Mouse (Mus musculus) embryonic facial prominence, embryonic 14.5 days (tissue): ENCODE results near the gene Numbl. TPM values are rescaled to one million over a fixed set of nuclear protein-coding genes. Genes with fewer than 3 reads are reported as not detected.
A peak's percentile ranks its signal among the peaks of the same experiment; 100 is the strongest.
"Not testable (repeated sequence)": the region's sequence is repeated elsewhere in the genome, so short reads cannot be mapped to it uniquely, and the experiment has no call there.

Source experiments
- ATAC-seq: fragments of 200-750 bp; cut with Nextera tagmentation; 2 replicates; pipeline ENCODE4 v1.8.0; 2017; ENCODE audit warnings: low read depth, moderate number of reproducible peaks, moderate TSS enrichment
- DNase-seq: peaks from one replicate; pipeline ENCODE4 v3.0.0-alpha.2; 2015; ENCODE audit warnings: low spot score
- H3K27ac ChIP-seq: fragments of 300-500 bp; sonication (generic); replicated peaks from 2 replicates; pipeline ENCODE4 v1.5.1; 2014; ENCODE audit warnings: low read depth, mild to moderate bottlenecking, low read length, moderate library complexity
- H3K27me3 ChIP-seq: fragments of 300-500 bp; sonication (generic); replicated peaks from 2 replicates; pipeline ENCODE4 v1.6.1; 2014; ENCODE audit warnings: low read length; ENCODE audit not compliant: control insufficient read depth, insufficient read depth
- H3K36me3 ChIP-seq: fragments of 300-500 bp; sonication (generic); 2 replicates; pipeline ENCODE4 v1.6.1; 2014; ENCODE audit warnings: low read length, mixed read lengths; ENCODE audit not compliant: control insufficient read depth, insufficient read depth
- H3K4me1 ChIP-seq: fragments of 300-500 bp; sonication (generic); 2 replicates; pipeline ENCODE4 v1.6.1; 2014; ENCODE audit warnings: antibody characterized with exemption, low read length; ENCODE audit not compliant: control insufficient read depth, insufficient read depth
- H3K4me2 ChIP-seq: fragments of 300-500 bp; sonication (generic); 2 replicates; pipeline ENCODE4 v1.6.1; 2014; ENCODE audit warnings: low read depth, mild to moderate bottlenecking, low read length, moderate library complexity, mixed read lengths
- H3K4me3 ChIP-seq: fragments of 300-500 bp; sonication (generic); 2 replicates; pipeline ENCODE4 v1.5.1; 2014; ENCODE audit warnings: low read depth, mild to moderate bottlenecking, low read length
- H3K9ac ChIP-seq: fragments of 300-500 bp; sonication (generic); 2 replicates; pipeline ENCODE4 v1.6.1; 2014; ENCODE audit warnings: low read depth, mild to moderate bottlenecking, low read length, moderate library complexity, mixed read lengths
- H3K9me3 ChIP-seq: fragments of 300-500 bp; sonication (generic); 2 replicates; pipeline ENCODE4 v1.6.1; 2016; ENCODE audit warnings: low read length; ENCODE audit not compliant: control insufficient read depth
- WGBS: fragments of 180-500 bp; shearing (Covaris S2); extraction: QIAGEN DNeasy Blood & Tissue Kit; methylation state at CpG from one replicate; pipeline ENCODE4 v1.1.7; 2014; 5-methylcytosine and 5-hydroxymethylcytosine counted together
- polyA plus RNA-seq: library from polyadenylated mRNA; unstranded; fragments of >200 nt; fragmentation: Nextera tagmentation; extraction: Ambion mirVana; gene quantifications from 2 replicates; pipeline ENCODE4 v1.2.1, GENCODE M21; 2014

Gene Numbl
- polyA plus RNA-seq, 1 experiment from 2014 or later = 25.1 TPM

GRCm38 (mm10) chr7:27237527-27237926 is 20.7 kb upstream of the Numbl start:
- DNase-seq (no peak), ATAC-seq (no peak)
- peaks cover 6% of the 10 kb centered on the region; the same call in 1 of the 2 replicates for H3K4me1 ChIP-seq
- H3K4me3 ChIP-seq = no peak overlapping the region
- H3K27me3 ChIP-seq = no peaks in the 10 kb centered on the region
- whole genome bisulfite sequencing = 89% methylated on average over 2 of the region's 2 CpGs
- H3K4me2 ChIP-seq = no peak overlapping the region
- H3K9me3 ChIP-seq = no peaks in the 10 kb centered on the region
- H3K9ac ChIP-seq = no peak overlapping the region
- H3K27ac ChIP-seq = no peak overlapping the region
- H3K36me3 ChIP-seq = peaks cover 21% of the 10 kb centered on the region

- H3K4me3 ChIP-seq = no peak overlapping the region
- no peak for ATAC-seq
- H3K4me2 ChIP-seq = no peak overlapping the region
- H3K9me3 ChIP-seq = no peaks in the 10 kb centered on the region
- 94% methylated on average over 5 of the region's 5 CpGs for WGBS
- DNase-seq = no peak
- no peak overlapping the region for H3K9ac ChIP-seq
- H3K27me3 ChIP-seq = no peaks in the 10 kb centered on the region
- no peak overlapping the region for H3K27ac ChIP-seq
- H3K36me3 ChIP-seq = peaks cover 27% of the 10 kb centered on the region
- peaks cover 3% of the 10 kb centered on the region; the same call in 1 of the 2 replicates for H3K4me1 ChIP-seq
Measured at GRCm38 (mm10) chr7:27238568-27238967, 19.7 kb upstream of the Numbl start.

GRCm38 (mm10) chr7:27243211-27243610 is 15.0 kb upstream of the Numbl start:
- 49% methylated on average over 7 of the region's 8 CpGs for WGBS
- Histone ChIP-seq H3K4me1 (no peaks in the 10 kb centered on the region), H3K9me3 (no peaks in the 10 kb centered on the region), H3K4me3 (no peak overlapping the region), H3K27ac (no peak overlapping the region), H3K4me2 (no peak overlapping the region), H3K9ac (no peak overlapping the region), H3K36me3 (peaks cover 36% of the 10 kb centered on the region), H3K27me3 (no peaks in the 10 kb centered on the region)
- DNase-seq = peak; percentile 29
- no peak for ATAC-seq

- H3K36me3 ChIP-seq = peaks cover 36% of the 10 kb centered on the region
- 85% methylated on average over 2 of the region's 2 CpGs for WGBS
- not testable (repeated sequence) for H3K4me1 ChIP-seq, H3K27me3 ChIP-seq, H3K9me3 ChIP-seq, ATAC-seq, H3K4me2 ChIP-seq, DNase-seq, H3K27ac ChIP-seq, H3K4me3 ChIP-seq, H3K9ac ChIP-seq
Measured at GRCm38 (mm10) chr7:27244088-27244487, 14.1 kb upstream of the Numbl start.

- no peak overlapping the region for H3K4me3 ChIP-seq
- H3K36me3 ChIP-seq = peaks cover 31% of the 10 kb centered on the region
- no peak overlapping the region for H3K9ac ChIP-seq
- H3K9me3 ChIP-seq = no peaks in the 10 kb centered on the region
- no peak overlapping the region for H3K27ac ChIP-seq
- H3K4me1 ChIP-seq = no peaks in the 10 kb centered on the region
- WGBS = 91% methylated on average over 2 of the region's 2 CpGs
- H3K27me3 ChIP-seq = no peaks in the 10 kb centered on the region
- H3K4me2 ChIP-seq = no peak overlapping the region
- ATAC-seq = no peak
- DNase-seq = no peak
Measured at GRCm38 (mm10) chr7:27249146-27249545, 9.1 kb upstream of the Numbl start.

GRCm38 (mm10) chr7:27249928-27250327 is 8.3 kb upstream of the Numbl start:
- Histone ChIP-seq H3K27ac (no peak overlapping the region), H3K4me1 (no peaks in the 10 kb centered on the region), H3K9ac (no peak overlapping the region), H3K27me3 (no peaks in the 10 kb centered on the region), H3K36me3 (peaks cover 36% of the 10 kb centered on the region), H3K9me3 (no peaks in the 10 kb centered on the region), H3K4me2 (no peak overlapping the region), H3K4me3 (no peak overlapping the region)
- WGBS = 75% methylated on average over 5 of the region's 5 CpGs
- 0 out of 2 replicates have a peak, but pooled peaks have one; percentile 27 for ATAC-seq
- no peak for DNase-seq

GRCm38 (mm10) chr7:27251946-27252345 is 6.3 kb upstream of the Numbl start:
- ATAC-seq (no peak), DNase-seq (no peak)
- Histone ChIP-seq H3K9ac (no peak overlapping the region), H3K27me3 (no peaks in the 10 kb centered on the region), H3K4me3 (no peak overlapping the region), H3K9me3 (no peaks in the 10 kb centered on the region), H3K27ac (no peak overlapping the region), H3K4me1 (peaks cover 4% of the 10 kb centered on the region; the same call in 1 of the 2 replicates), H3K36me3 (peaks cover 27% of the 10 kb centered on the region), H3K4me2 (no peak overlapping the region)
- WGBS = 82% methylated on average over 6 of the region's 6 CpGs

GRCm38 (mm10) chr7:27255721-27256120 is 2.5 kb upstream of the Numbl start:
- Histone ChIP-seq H3K36me3 (peaks cover 15% of the 10 kb centered on the region; the same call in 1 of the 2 replicates), H3K4me3 (no peak overlapping the region), H3K9me3 (no peaks in the 10 kb centered on the region), H3K27me3 (no peaks in the 10 kb centered on the region), H3K4me1 (peaks cover 23% of the 10 kb centered on the region), H3K4me2 (no peak overlapping the region), H3K9ac (no peak overlapping the region), H3K27ac (no peak overlapping the region)
- WGBS = 70% methylated on average over 3 of the region's 3 CpGs
- no peak for DNase-seq
- no peak for ATAC-seq

- DNase-seq (peak; percentile 89), ATAC-seq (peak; percentile 48)
- Histone ChIP-seq H3K36me3 (peaks cover 18% of the 10 kb centered on the region), H3K27me3 (no peaks in the 10 kb centered on the region), H3K4me2 (peak overlapping the region; percentile 90), H3K4me1 (peaks cover 24% of the 10 kb centered on the region), H3K9me3 (no peaks in the 10 kb centered on the region), H3K4me3 (peak overlapping the region; percentile 72), H3K27ac (peak overlapping the region; percentile 91), H3K9ac (peak overlapping the region; percentile 94)
- WGBS = 16% methylated on average over 26 of the region's 27 CpGs
Measured at GRCm38 (mm10) chr7:27257046-27257851, 984 bp upstream of the Numbl start.
